In genomic region chr12:111672581-111672980, GRCm38 (mm10) we compare ENCODE assay signal across 8 mouse cellular contexts. TPM values are rescaled to one million over a fixed set of nuclear protein-coding genes. Genes with fewer than 3 reads are reported as not detected.
DNase-seq lines count a peak whose midpoint lies in the region; ATAC-seq and TF ChIP-seq lines count a peak whose summit lies in the region.

No protein-coding gene starts in this region.

- no peak for ATAC-seq in liver, embryonic 11.5 days (replicated peaks; ENCODE audit: low FRiP score)
- no peak for ATAC-seq in embryonic facial prominence, embryonic 15.5 days (ENCODE audit: insufficient number of reproducible peaks, low FRiP score, low TSS enrichment, low read depth)
- no peak for ATAC-seq in intestine, embryonic 16.5 days
- no peak; the same call in 1 of the 2 replicates for ATAC-seq in midbrain, postnatal 0 days (ENCODE audit: low FRiP score)

- no peak overlapping the region for H3K27ac ChIP-seq in liver, embryonic 11.5 days (ENCODE audit: low read depth, low read length)
- no peak overlapping the region for H3K27ac ChIP-seq in embryonic facial prominence, embryonic 15.5 days (replicated peaks)
- no peak overlapping the region for H3K27ac ChIP-seq in intestine, embryonic 16.5 days (ENCODE audit: low read length)
- H3K27ac ChIP-seq in midbrain, postnatal 0 days (ENCODE audit: low read depth, low read length): peak overlapping the region; percentile 89

- H3K9me3 ChIP-seq in liver, embryonic 11.5 days (ENCODE audit: control insufficient read depth, low read length): no peaks in the 10 kb centered on the region
- no peaks in the 10 kb centered on the region for H3K9me3 ChIP-seq in embryonic facial prominence, embryonic 15.5 days (replicated peaks)
- no peaks in the 10 kb centered on the region for H3K9me3 ChIP-seq in intestine, embryonic 16.5 days (ENCODE audit: control insufficient read depth, low read length)
- H3K9me3 ChIP-seq in midbrain, postnatal 0 days (ENCODE audit: low read length): no peaks in the 10 kb centered on the region

- H3K4me2 ChIP-seq in liver, embryonic 11.5 days: peak overlapping the region; percentile 80
- peak overlapping the region; percentile 100 for H3K4me2 ChIP-seq in embryonic facial prominence, embryonic 15.5 days (replicated peaks)
- H3K4me2 ChIP-seq in intestine, embryonic 16.5 days (ENCODE audit: low read depth, low read length): peak overlapping the region; percentile 88
- peak overlapping the region; percentile 63 for H3K4me2 ChIP-seq in midbrain, postnatal 0 days (ENCODE audit: low read depth, low read length, poor library complexity, severe bottlenecking)

- no peak overlapping the region for H3K9ac ChIP-seq in liver, embryonic 11.5 days (ENCODE audit: low read depth, low read length)
- no peak overlapping the region for H3K9ac ChIP-seq in embryonic facial prominence, embryonic 15.5 days
- H3K9ac ChIP-seq in intestine, embryonic 16.5 days (ENCODE audit: low read depth, low read length): peak overlapping the region; percentile 78
- H3K9ac ChIP-seq in midbrain, postnatal 0 days (replicated peaks; ENCODE audit: low read length, poor library complexity, severe bottlenecking): peak overlapping the region; percentile 99

- 13% methylated on average over 12 of the region's 12 CpGs for WGBS in liver, embryonic 11.5 days
- 10% methylated on average over 12 of the region's 12 CpGs for WGBS in embryonic facial prominence, embryonic 15.5 days
- 15% methylated on average over 12 of the region's 12 CpGs for WGBS in intestine, embryonic 16.5 days
- WGBS in midbrain, postnatal 0 days: 6% methylated on average over 12 of the region's 12 CpGs

- no peak for DNase-seq in liver, embryonic 11.5 days (ENCODE audit: low spot score)
- DNase-seq in liver: no peak
- no peak for DNase-seq in midbrain, postnatal 0 days (ENCODE audit: low spot score)
- no peak for DNase-seq in layer of hippocampus, adult 9-10 months (ENCODE audit: low spot score)
- no peak for DNase-seq in retina, embryonic 14.5 days (ENCODE audit: low spot score)
- no peak for DNase-seq in adrenal gland, postnatal 4 days (ENCODE audit: low spot score in 2 of 2)

- H3K36me3 ChIP-seq in liver, embryonic 11.5 days (ENCODE audit: control insufficient read depth, insufficient read depth, low read length): no peaks in the 10 kb centered on the region
- H3K36me3 ChIP-seq in embryonic facial prominence, embryonic 15.5 days: no peaks in the 10 kb centered on the region
- no peaks in the 10 kb centered on the region for H3K36me3 ChIP-seq in intestine, embryonic 16.5 days (ENCODE audit: control insufficient read depth, insufficient read depth, low read length)
- H3K36me3 ChIP-seq in midbrain, postnatal 0 days (ENCODE audit: insufficient read depth, low read length): no peaks in the 10 kb centered on the region

- peaks cover 39% of the 10 kb centered on the region for H3K4me1 ChIP-seq in liver, embryonic 11.5 days (replicated peaks; ENCODE audit: control insufficient read depth, insufficient read depth, low read length)
- H3K4me1 ChIP-seq in embryonic facial prominence, embryonic 15.5 days: peaks cover 56% of the 10 kb centered on the region
- peaks cover 55% of the 10 kb centered on the region for H3K4me1 ChIP-seq in intestine, embryonic 16.5 days (ENCODE audit: control insufficient read depth, insufficient read depth, low read length)
- 0 out of 2 replicates have a peak, but pooled peaks cover 15% of the 10 kb centered on the region for H3K4me1 ChIP-seq in midbrain, postnatal 0 days (ENCODE audit: insufficient read depth, low read length)

- H3K27me3 ChIP-seq in liver, embryonic 11.5 days (replicated peaks; ENCODE audit: control insufficient read depth, insufficient read depth, low read length): peaks cover 46% of the 10 kb centered on the region
- H3K27me3 ChIP-seq in embryonic facial prominence, embryonic 15.5 days: peaks cover 49% of the 10 kb centered on the region
- no peaks in the 10 kb centered on the region for H3K27me3 ChIP-seq in intestine, embryonic 16.5 days (replicated peaks; ENCODE audit: control insufficient read depth, insufficient read depth, low read length)
- H3K27me3 ChIP-seq in midbrain, postnatal 0 days (ENCODE audit: insufficient read depth, low read length): no peaks in the 10 kb centered on the region

- no peak for TF ChIP-seq CTCF in midbrain, postnatal 0 days (IDR thresholded peaks at IDR 0.05)

- H3K4me3 ChIP-seq in liver, embryonic 11.5 days (ENCODE audit: low read depth, low read length): peak overlapping the region; percentile 56
- H3K4me3 ChIP-seq in embryonic facial prominence, embryonic 15.5 days (replicated peaks): peak overlapping the region; percentile 61
- H3K4me3 ChIP-seq in intestine, embryonic 16.5 days (ENCODE audit: low read length): peak overlapping the region; percentile 62
- H3K4me3 ChIP-seq in midbrain, postnatal 0 days (ENCODE audit: low read depth, low read length): peak overlapping the region; percentile 88

RNA-seq across cellular contexts. Expression of gene Ckb, which starts 0.4 kb away (rescaled TPM):
- polyA plus RNA-seq in liver, embryonic 11.5 days (2014; fragmentation: Nextera tagmentation; extraction: Ambion mirVana): 91.3 and 94.1 TPM in 2 replicates
- 247 and 255 TPM in 2 replicates for polyA plus RNA-seq in embryonic facial prominence, embryonic 15.5 days (2015; fragmentation: Nextera tagmentation; extraction: Ambion mirVana)
- polyA plus RNA-seq in intestine, embryonic 16.5 days (2015; fragmentation: Nextera tagmentation; extraction: Ambion mirVana): 927 and 953 TPM in 2 replicates
- total RNA-seq in midbrain, postnatal 0 days (2014; rRNA removed): 1,673 and 2,112 TPM in 2 replicates
- 1,654 and 1,809 TPM in 2 replicates for polyA plus RNA-seq in midbrain, postnatal 0 days (2015; fragmentation: Nextera tagmentation; extraction: Ambion mirVana)
- 10 to 100 TPM; 39.6 to 40.9 TPM for total RNA-seq in adrenal gland, postnatal 4 days (2021)

RNA-seq across cellular contexts. Expression of gene Trmt61a, which starts 5.3 kb away (rescaled TPM):
- 16.8 and 21.0 TPM in 2 replicates for polyA plus RNA-seq in liver, embryonic 11.5 days (2014; fragmentation: Nextera tagmentation; extraction: Ambion mirVana)
- 13.3 and 15.4 TPM in 2 replicates for polyA plus RNA-seq in embryonic facial prominence, embryonic 15.5 days (2015; fragmentation: Nextera tagmentation; extraction: Ambion mirVana)
- polyA plus RNA-seq in intestine, embryonic 16.5 days (2015; fragmentation: Nextera tagmentation; extraction: Ambion mirVana): 11.3 and 12.7 TPM in 2 replicates
- 23.2 and 27.5 TPM in 2 replicates for total RNA-seq in midbrain, postnatal 0 days (2014; rRNA removed)
- 8.4 and 8.7 TPM in 2 replicates for polyA plus RNA-seq in midbrain, postnatal 0 days (2015; fragmentation: Nextera tagmentation; extraction: Ambion mirVana)
- 10 to 100 TPM; 11.7 to 13.8 TPM for total RNA-seq in adrenal gland, postnatal 4 days (2021)

RNA-seq across cellular contexts. Expression of gene Bag5, which starts 40.5 kb away (rescaled TPM):
- 41.0 and 44.7 TPM in 2 replicates for polyA plus RNA-seq in liver, embryonic 11.5 days (2014; fragmentation: Nextera tagmentation; extraction: Ambion mirVana)
- polyA plus RNA-seq in embryonic facial prominence, embryonic 15.5 days (2015; fragmentation: Nextera tagmentation; extraction: Ambion mirVana): 65.5 and 66.6 TPM in 2 replicates
- polyA plus RNA-seq in intestine, embryonic 16.5 days (2015; fragmentation: Nextera tagmentation; extraction: Ambion mirVana): 43.0 and 46.2 TPM in 2 replicates
- 28.7 and 43.5 TPM in 2 replicates for total RNA-seq in midbrain, postnatal 0 days (2014; rRNA removed)
- 68.7 and 70.8 TPM in 2 replicates for polyA plus RNA-seq in midbrain, postnatal 0 days (2015; fragmentation: Nextera tagmentation; extraction: Ambion mirVana)
- total RNA-seq in adrenal gland, postnatal 4 days (2021): 10 to 100 TPM; 35.8 to 37.0 TPM

RNA-seq across cellular contexts. Expression of gene Apopt1, which starts 40.5 kb away (rescaled TPM):
- 60.3 and 67.7 TPM in 2 replicates for polyA plus RNA-seq in liver, embryonic 11.5 days (2014; fragmentation: Nextera tagmentation; extraction: Ambion mirVana)
- 52.6 and 55.7 TPM in 2 replicates for polyA plus RNA-seq in embryonic facial prominence, embryonic 15.5 days (2015; fragmentation: Nextera tagmentation; extraction: Ambion mirVana)
- polyA plus RNA-seq in intestine, embryonic 16.5 days (2015; fragmentation: Nextera tagmentation; extraction: Ambion mirVana): 56.2 and 58.2 TPM in 2 replicates
- total RNA-seq in midbrain, postnatal 0 days (2014; rRNA removed): 17.9 and 27.8 TPM in 2 replicates
- 63.1 and 67.0 TPM in 2 replicates for polyA plus RNA-seq in midbrain, postnatal 0 days (2015; fragmentation: Nextera tagmentation; extraction: Ambion mirVana)
- 10 to 100 TPM; 65.4 to 70.1 TPM for total RNA-seq in adrenal gland, postnatal 4 days (2021)

Comparison
In these comparisons a context has a peak if more than half of its experiments do, and no peak if none do; other contexts are left out.
1. H3K9ac ChIP-seq: peak in intestine, embryonic 16.5 days (single experiment) and midbrain, postnatal 0 days (single experiment); none in liver, embryonic 11.5 days (single experiment) and embryonic facial prominence, embryonic 15.5 days (single experiment).
2. Peak in every context shown above with its lines, with median percentiles within 50 percentile points of each other: H3K4me2 ChIP-seq and H3K4me3 ChIP-seq.